Mouse (Mus musculus) liver, adult 2 months (tissue): ENCODE data around the gene 1700030J22Rik. TPM values are rescaled to one million over a fixed set of nuclear protein-coding genes. Genes with fewer than 3 reads are reported as not detected.

Source experiments
- DNase-seq: peaks from one replicate; pipeline ENCODE4 v3.0.0-alpha.2; 2011; ENCODE audit warnings: low read depth, low spot score; ENCODE audit errors: extremely low read depth
- H3K27ac ChIP-seq: fragments of 200-500 bp; replicated peaks from 2 replicates; pipeline ENCODE4 v1.5.1; 2012; ENCODE audit warnings: low read depth, mild to moderate bottlenecking, control low read depth, inconsistent platforms, low read length; ENCODE audit not compliant: insufficient read depth
- H3K27me3 ChIP-seq: fragments of 200-500 bp; 2 replicates; pipeline ENCODE4 v1.6.1; 2012; ENCODE audit warnings: mild to moderate bottlenecking, moderate library complexity, low read length, inconsistent platforms; ENCODE audit not compliant: control insufficient read depth, insufficient read depth
- H3K36me3 ChIP-seq: fragments of 200-500 bp; 2 replicates; pipeline ENCODE4 v1.6.1; 2012; ENCODE audit warnings: low read length, inconsistent platforms; ENCODE audit not compliant: control insufficient read depth, insufficient read depth
- H3K4me1 ChIP-seq: fragments of 200-500 bp; 2 replicates; pipeline ENCODE4 v1.6.1; 2011; ENCODE audit warnings: low read length; ENCODE audit not compliant: control insufficient read depth, insufficient read depth
- H3K4me3 ChIP-seq: fragments of 200-500 bp; 2 replicates; pipeline ENCODE4 v1.5.1; 2011; ENCODE audit warnings: low read depth, mild to moderate bottlenecking, control low read depth, low read length, moderate library complexity; ENCODE audit not compliant: insufficient read depth
- H3K79me2 ChIP-seq: fragments of 200-500 bp; 2 replicates; pipeline ENCODE4 v1.6.1; 2012; ENCODE audit warnings: inconsistent platforms, mild to moderate bottlenecking, low read length, moderate library complexity; ENCODE audit not compliant: control insufficient read depth, insufficient read depth
- H3K9ac ChIP-seq: fragments of 200-500 bp; 2 replicates; pipeline ENCODE4 v1.6.1; 2012; ENCODE audit warnings: low read depth, mild to moderate bottlenecking, control low read depth, inconsistent platforms, low read length
- CTCF ChIP-seq: fragments of 200-500 bp; IDR thresholded peaks from 2 replicates; pipeline ENCODE4 v1.5.1; 2011; ENCODE audit warnings: low read depth, low read length, control low read depth
- POLR2A ChIP-seq: fragments of 200-500 bp; IDR thresholded peaks from 2 replicates; pipeline ENCODE4 v1.6.1; 2011; ENCODE audit warnings: low read length, control low read depth; ENCODE audit not compliant: insufficient read depth; ENCODE audit errors: extremely low read depth
- WGBS: fragments of 180-500 bp; shearing (Covaris S2); methylation state at CpG from one replicate; pipeline ENCODE4 v1.1.7; 2018; 5-methylcytosine and 5-hydroxymethylcytosine counted together
- polyA plus RNA-seq: library from polyadenylated mRNA; depleted of rRNA; stranded (reverse); fragments of >200 nt; gene quantifications from 2 replicates; pipeline ENCODE4 v1.2.3, GENCODE M21; 2012
- total RNA-seq: library from RNA; depleted of rRNA; stranded (reverse); fragments of >200 nt; gene quantifications from 2 replicates; pipeline ENCODE4 v1.2.3, GENCODE M21; 2014

The 1700030J22Rik gene
- total and polyA plus RNA-seq, 2 experiments, result 0.15 to 0.18 TPM

DNA sequence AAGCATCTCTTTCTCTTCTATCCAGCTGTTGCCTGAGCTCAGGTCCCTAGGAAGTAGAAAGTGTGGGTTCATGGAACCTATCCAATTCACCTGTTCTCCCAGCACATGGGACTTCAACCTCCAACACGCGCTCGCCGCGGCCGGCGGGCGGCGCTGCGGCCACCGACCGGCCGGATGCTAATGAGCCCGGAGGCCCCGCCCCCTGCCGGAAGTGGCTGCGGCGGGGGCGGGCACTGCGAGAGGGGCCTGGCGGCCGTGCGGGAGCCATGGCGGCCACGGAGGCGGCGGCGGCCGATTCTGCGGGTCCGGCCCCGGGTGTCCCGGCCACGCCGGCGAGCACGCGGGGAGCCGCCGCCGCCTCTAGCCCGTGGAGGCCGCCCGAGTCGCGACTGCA lies 35.6 kb downstream of the 1700030J22Rik start, which contains the start of gene Atmin:
TSS of gene Atmin (plus strand) at position 233 of the 394 bp plus-strand sequence.
- Histone ChIP-seq H3K27ac (no peak within 1 kb of the TSS), H3K4me3 (peak within 1 kb of the TSS; percentile 92), H3K27me3 (no peaks in the 10 kb centered on the region), H3K79me2 (peaks cover 24% of the 10 kb centered on the region; the same call in 1 of the 2 replicates), H3K4me1 (peaks cover 11% of the 10 kb centered on the region; the same call in 1 of the 2 replicates), H3K36me3 (no peaks in the 10 kb centered on the region), H3K9ac (peak within 1 kb of the TSS; percentile 91)
- TF ChIP-seq POLR2A (0 out of 2 replicates have a peak, but pooled peaks have one; percentile 28), CTCF (peak; percentile 79)
- peak; percentile 66 for DNase-seq
- under 1% methylated on average over 46 of the region's 46 CpGs for WGBS

DNA sequence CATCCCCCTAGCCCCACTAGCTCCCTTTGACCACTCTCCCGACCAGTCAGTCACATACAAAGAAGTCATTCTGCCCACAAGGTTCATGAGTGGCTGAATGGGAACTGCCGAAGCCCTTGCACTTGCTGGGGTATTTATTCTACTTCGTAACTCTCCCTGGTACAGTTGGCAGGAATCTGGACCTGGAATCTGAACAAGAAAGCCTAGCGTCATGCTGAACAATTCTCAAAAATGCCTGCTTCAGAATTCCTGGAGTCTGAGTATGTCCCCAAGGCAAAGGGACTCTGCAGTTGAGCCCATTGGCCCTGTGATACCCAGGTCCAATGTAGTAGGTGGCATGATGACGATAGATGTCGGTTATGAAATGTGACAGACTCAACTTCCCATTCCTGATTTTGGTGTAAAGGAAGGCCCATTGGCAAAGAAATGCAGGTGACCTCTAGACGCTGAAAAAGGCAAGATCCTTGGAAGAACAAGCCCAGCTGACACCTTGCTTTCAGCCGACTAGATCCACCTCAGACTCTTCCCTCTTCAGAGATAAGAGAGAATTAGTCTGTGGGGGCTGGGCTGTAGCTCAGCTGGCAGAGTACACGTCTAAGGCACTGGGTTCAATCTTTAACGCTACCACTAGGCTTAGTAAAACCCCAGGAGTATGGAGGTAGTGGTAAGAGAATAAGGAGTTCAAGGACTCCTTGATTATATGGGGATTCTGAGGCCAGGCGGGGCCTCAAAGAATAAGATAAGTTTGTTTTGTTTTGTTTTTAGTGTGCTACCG lies 36.3 kb downstream of the 1700030J22Rik start:
- Histone ChIP-seq H3K4me3 (no peak overlapping the region), H3K79me2 (peaks cover 21% of the 10 kb centered on the region; the same call in 1 of the 2 replicates), H3K27me3 (no peaks in the 10 kb centered on the region), H3K9ac (no peak overlapping the region), H3K36me3 (no peaks in the 10 kb centered on the region), H3K27ac (no peak overlapping the region), H3K4me1 (peaks cover 11% of the 10 kb centered on the region; the same call in 1 of the 2 replicates)
- TF ChIP-seq POLR2A (no peak), CTCF (no peak)
- DNase-seq, result no peak
- 77% methylated on average over 12 of the region's 12 CpGs for WGBS

DNA sequence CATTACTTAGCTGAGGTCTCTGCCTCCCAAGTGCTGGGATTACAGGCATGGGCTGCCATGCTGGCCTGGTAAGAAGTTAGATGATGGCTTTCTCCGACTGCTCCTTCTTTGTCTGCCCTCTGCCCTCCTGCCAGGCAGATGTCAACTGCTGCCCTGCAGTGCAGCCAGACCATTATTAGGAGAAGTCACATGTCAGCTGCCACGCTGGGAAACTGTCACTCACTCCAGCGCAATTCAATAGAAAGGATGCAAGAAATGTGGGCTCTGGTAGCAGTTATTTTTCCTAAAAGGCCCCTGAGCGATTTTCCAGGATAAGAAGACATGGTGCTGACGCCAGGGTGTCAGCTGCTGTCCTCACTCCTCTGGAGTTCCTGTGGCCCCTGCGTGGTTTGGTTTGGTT lies 43.3 kb downstream of the 1700030J22Rik start:
- Histone ChIP-seq H3K79me2 (no peaks in the 10 kb centered on the region), H3K9ac (no peak overlapping the region), H3K27me3 (no peaks in the 10 kb centered on the region), H3K4me3 (no peak overlapping the region), H3K36me3 (no peaks in the 10 kb centered on the region), H3K4me1 (no peaks in the 10 kb centered on the region), H3K27ac (no peak overlapping the region)
- DNase-seq, result no peak
- WGBS, result 96% methylated on average over 6 of the region's 6 CpGs
- TF ChIP-seq POLR2A (no peak), CTCF (no peak)

DNA sequence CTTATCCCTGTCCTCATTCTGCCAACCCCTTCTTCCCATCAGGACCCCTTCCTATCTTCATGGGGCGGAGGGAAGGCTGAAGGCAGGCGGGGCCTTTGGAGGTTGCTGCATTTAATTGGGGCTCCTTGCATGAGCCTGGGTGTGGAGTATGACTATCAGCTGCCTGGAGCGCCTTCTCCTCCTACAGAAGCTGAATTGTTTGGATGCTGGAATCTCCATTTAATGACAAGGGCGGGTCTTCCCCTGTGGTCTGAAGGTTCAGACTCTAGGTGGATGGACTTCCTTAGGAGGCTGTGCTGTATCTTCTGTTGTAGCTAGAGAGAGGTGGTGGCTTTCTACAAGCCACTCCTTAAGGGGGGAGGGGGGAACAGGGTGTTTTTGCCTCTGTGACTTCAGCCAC lies 43.8 kb downstream of the 1700030J22Rik start:
- Histone ChIP-seq H3K79me2 (no peaks in the 10 kb centered on the region), H3K36me3 (no peaks in the 10 kb centered on the region), H3K4me3 (no peak overlapping the region), H3K27me3 (no peaks in the 10 kb centered on the region), H3K4me1 (no peaks in the 10 kb centered on the region), H3K27ac (no peak overlapping the region), H3K9ac (no peak overlapping the region)
- DNase-seq, result no peak
- no peak for TF ChIP-seq CTCF
- TF ChIP-seq POLR2A, result no peak
- WGBS, result 97% methylated on average over 4 of the region's 4 CpGs

DNA sequence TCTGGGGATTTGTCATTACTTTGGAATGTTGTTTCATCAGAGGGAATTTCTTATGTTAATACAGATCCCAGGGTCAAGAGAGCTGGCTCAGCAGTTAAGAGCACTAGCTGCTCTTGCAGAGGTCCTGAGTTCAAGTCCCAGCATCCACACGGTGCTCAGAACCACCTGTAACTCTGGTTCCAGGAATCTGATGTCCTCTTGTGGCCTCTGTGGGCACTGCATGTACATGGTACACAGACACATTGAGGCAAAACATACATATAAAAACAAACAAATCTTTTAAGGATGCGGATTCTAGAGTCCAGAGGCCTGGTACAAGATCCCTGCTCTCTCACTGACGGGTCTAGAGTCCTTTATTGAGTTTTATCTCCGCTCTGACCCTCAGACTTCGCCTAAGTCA lies 50.2 kb downstream of the 1700030J22Rik start:
- Histone ChIP-seq H3K79me2 (no peaks in the 10 kb centered on the region), H3K9ac (no peak overlapping the region), H3K27me3 (no peaks in the 10 kb centered on the region), H3K36me3 (no peaks in the 10 kb centered on the region), H3K4me1 (no peaks in the 10 kb centered on the region), H3K4me3 (no peak overlapping the region), H3K27ac (no peak overlapping the region)
- DNase-seq, result no peak
- WGBS, result 93% methylated on average over 5 of the region's 5 CpGs
- TF ChIP-seq POLR2A (no peak), CTCF (no peak)

DNA sequence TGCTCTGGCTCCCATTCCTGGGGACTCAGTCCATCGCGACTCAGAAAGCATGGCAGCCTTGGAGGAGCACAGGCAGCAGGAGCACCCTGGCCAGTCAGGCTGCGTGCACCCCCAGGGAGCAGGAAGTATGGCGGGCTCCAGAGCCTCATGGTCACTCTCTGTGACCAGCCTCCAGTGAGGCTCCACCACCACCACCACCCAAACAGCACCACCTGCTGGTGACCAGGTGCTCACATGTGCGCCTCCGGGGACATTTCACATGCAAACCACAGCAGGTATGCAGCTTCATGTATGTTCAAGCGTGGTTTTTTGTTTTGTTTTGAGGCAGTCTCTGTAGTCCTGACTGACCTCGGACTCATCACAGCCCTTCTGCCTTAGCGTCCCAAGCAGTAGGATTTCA lies 50.9 kb downstream of the 1700030J22Rik start:
- Histone ChIP-seq H3K79me2 (no peaks in the 10 kb centered on the region), H3K36me3 (no peaks in the 10 kb centered on the region), H3K27me3 (no peaks in the 10 kb centered on the region), H3K27ac (no peak overlapping the region), H3K4me3 (no peak overlapping the region), H3K9ac (no peak overlapping the region), H3K4me1 (no peaks in the 10 kb centered on the region)
- 90% methylated on average over 9 of the region's 9 CpGs for WGBS
- TF ChIP-seq POLR2A (no peak), CTCF (peak; percentile 78)
- no peak for DNase-seq
